Mouse (Mus musculus) ES-Bruce4 (cell line): ENCODE results near the gene Gm49394.

ENCODE experiments used
- CTCF ChIP-seq: IDR thresholded peaks from one replicate; pipeline ENCODE4 v1.8.1; 2011; ENCODE audit warnings: low read depth, low read length
- EP300 ChIP-seq: IDR thresholded peaks from 2 replicates; pipeline ENCODE4 v1.6.1; 2011; ENCODE audit warnings: low read depth, low read length; ENCODE audit not compliant: insufficient read depth
- POLR2A ChIP-seq: IDR thresholded peaks from one replicate; pipeline ENCODE4 v1.8.1; 2011; ENCODE audit warnings: low read length; ENCODE audit not compliant: insufficient read depth

DNA sequence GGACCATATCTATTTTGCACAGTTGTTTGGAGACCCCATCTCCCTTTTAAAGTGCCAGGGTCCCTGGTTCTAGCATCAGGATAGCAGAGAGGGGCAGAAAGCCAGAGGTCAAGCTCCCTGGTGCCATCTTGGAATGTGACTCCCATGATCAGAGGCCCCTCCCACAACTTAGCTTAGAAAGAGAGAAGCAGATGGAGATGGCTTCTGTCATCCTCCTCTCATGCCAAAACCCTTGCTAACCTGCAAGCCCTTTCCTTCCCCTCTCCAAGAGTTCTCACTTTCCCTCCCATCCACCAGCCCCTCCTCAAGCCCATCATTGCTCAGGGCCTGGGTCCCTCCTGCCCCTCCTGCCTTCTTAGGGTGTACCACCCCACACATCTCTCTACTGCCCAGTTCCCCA lies 33.6 kb downstream of the Gm49394 start:
- TF ChIP-seq CTCF: no peak
- no peak for TF ChIP-seq POLR2A
- no peak for TF ChIP-seq EP300
